Mouse (Mus musculus) layer of hippocampus, postnatal 10 days (tissue): ENCODE measurements around the gene Tigd2. TPM values are rescaled to one million over a fixed set of nuclear protein-coding genes. Genes with fewer than 3 reads are reported as not detected.

ENCODE experiments used
- DNase-seq, 2 experiments: peaks; one replicate each; pipeline ENCODE4 v3.0.0; 2021; ENCODE audit warnings: low spot score in 2 of 2
- total RNA-seq, 2 experiments: library from RNA; stranded (reverse); gene quantifications; 2 replicates each; pipeline ENCODE4 v1.2.3; 2021

Tigd2 gene
- total RNA-seq, 2 experiments from 2014 or later: 12.4 to 13.1 TPM

GRCm38 (mm10) chr6:59250536-59250935, 41.9 kb downstream of the Tigd2 start:
- DNase-seq: no peak

- no peak for DNase-seq
Measured at GRCm38 (mm10) chr6:59255909-59256308, 47.2 kb downstream of the Tigd2 start.

Other genes starting within 250 kb of the Tigd2 start
- 10 to 100 TPM; 16.0 to 16.5 TPM for gene Fam13a, start 184.3 kb upstream of the Tigd2 start, total RNA-seq
- gene Gprin3, start 217.4 kb downstream of the Tigd2 start, total RNA-seq: 10 to 100 TPM; 17.9 to 18.3 TPM